Mouse (Mus musculus) thymus, postnatal 14 days (tissue): Measurements from ENCODE around the gene Yipf1.

Source experiments
- DNase-seq: peaks from one replicate; pipeline ENCODE4 v3.0.0; 2021

Gene Yipf1

GRCm38 (mm10) chr4:107313690-107314478 is at the start of gene Yipf1:
TSS of gene Yipf1 (plus strand) at chr4:107314363.
- peak; percentile 93 for DNase-seq

GRCm38 (mm10) chr4:107273683-107274082 is 40.5 kb upstream of the Yipf1 start:
- no peak for DNase-seq

- DNase-seq, result no peak
These were observed 39.7 kb upstream of the Yipf1 start for GRCm38 (mm10) chr4:107274511-107274910.

- no peak for DNase-seq
These were observed 35.9 kb upstream of the Yipf1 start for GRCm38 (mm10) chr4:107278188-107278707.

DNA sequence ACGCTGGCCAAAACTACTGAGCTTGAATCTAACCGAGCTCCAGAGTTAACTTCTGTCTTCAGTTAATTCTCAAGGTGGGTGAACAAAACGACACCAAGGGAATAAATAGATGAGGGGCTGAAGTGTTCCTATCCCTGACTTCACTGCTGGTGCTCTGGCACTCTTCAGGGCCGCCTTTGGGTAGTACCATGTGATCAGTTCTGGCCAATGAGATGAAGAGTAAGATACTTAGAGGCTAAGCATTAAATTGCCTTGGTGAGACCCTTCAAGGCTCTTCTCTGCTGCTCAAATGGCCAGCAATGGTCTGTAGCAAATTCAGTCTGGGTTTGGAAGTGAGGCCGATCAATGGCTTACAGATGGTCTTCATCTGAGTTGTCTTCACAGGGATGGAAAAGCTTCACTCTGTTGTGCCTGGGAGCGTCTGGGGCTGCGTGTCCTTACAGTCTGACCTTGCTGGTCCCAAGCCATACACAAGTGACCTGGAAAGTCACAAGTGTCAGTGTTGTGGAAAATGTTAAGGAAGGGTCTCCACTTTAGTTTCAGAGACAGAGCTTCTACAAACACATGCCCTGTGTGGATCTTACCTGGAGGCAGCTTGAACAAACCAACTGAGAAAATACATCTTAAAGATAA is 33.2 kb upstream of the Yipf1 start:
- DNase-seq, result no peak

- no peak for DNase-seq
These were observed 28.5 kb upstream of the Yipf1 start for GRCm38 (mm10) chr4:107285446-107286200.

- no peak for DNase-seq
These were observed 27.8 kb upstream of the Yipf1 start for GRCm38 (mm10) chr4:107286386-107286785.

- DNase-seq, result no peak
These were observed 26.6 kb upstream of the Yipf1 start for GRCm38 (mm10) chr4:107287517-107287916.

DNA sequence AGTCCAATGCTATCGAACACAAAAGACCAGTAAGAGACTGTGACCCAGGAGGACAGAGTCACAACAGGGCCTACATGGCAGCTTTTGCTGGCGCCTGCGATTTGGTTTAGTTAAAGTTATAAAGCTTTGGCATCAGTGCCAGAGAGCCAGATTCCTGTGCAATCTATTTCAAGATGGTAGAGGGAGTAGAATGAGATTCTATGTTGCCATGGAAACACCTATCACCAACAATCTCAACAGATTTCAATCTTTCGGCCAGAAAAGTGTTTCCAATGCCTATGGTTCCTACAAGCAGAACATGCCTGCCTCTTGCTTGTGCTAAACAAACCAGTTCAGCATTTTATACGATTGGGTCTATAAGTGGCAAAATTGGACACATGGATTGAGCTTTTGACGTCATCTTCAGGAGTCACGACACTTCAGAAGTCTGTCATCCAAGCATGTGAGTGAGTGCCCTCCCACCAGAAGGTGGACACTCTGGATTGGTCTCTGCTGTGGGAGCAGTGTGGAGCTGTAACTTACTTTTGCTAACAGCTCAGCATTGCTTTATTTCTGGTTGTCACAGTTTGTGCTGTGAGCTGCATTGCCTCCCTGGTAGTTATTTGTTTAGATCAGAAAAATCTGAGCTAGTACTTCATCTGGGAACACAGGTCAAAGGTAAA is 22.4 kb upstream of the Yipf1 start:
- no peak for DNase-seq

DNA sequence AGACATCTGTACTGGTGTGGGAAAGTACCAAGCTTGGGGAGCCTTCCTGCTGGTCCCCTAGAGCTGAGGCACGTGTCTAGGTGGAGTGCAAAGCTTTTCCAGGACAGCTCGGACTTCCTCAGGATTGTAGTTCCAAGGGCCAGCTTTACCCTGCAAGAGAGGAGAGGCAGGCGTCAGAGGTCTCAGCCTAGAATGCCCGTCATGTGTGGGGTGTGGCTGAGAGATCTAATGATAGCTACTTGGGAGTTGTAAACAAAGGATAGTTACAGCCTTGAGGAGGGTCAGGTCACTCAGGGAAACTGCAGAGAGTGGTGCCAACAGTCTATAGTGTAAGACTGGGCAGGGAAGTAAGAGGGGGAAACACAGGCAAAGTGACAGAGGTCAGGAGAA is 21.9 kb upstream of the Yipf1 start:
- DNase-seq, result no peak

DNA sequence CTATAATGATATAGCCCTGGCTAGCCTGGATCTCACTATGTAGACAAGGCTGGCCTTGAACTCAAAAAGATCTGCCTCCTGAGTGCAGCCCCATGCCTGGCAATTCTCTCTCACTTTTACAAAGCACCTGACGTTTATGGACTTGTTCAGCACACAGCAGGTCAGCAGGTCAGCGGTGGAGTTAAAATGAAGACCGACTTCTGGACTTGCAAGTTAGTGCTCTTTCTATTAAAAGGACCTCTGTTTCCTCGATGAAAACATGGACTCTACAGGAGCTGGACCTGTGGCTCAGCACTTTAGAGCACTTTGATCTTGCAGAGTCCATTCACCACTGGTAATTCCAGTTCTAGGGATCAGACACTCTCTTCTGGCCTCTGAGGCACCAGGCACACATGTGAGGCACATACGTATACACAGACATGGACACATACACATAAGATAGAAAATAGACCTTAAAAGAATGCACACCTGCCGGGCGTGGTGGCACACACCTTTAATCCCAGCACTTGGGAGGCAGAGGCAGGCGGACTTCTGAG is 16.0 kb upstream of the Yipf1 start:
- no peak for DNase-seq

DNA sequence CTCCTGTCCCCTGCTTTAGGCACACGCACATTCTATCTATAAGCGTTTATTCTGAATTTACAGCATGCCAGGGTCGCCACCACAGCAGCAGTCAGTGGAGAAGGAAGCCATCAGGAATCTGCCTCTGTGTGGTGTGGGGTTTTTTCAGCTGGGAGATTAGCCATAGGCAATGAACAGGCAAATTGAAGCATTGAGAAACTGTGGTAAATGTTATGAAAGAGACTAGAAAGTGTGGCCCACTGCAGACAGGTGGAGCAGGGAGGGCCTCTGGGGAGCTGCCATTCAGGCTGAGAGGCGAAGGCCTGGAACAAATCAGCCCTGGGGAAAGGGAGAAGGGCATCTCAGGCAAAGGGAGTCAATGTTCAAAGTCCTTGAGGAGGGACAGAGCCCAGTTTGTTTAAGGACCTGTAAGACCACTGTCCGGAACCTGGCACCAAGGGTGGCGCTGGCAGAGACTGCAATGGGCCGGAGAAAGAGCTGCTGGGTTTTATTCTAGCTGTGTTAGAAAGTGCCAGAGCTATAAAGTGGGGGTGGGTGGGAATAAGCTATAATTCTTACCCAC is 14.3 kb upstream of the Yipf1 start:
- DNase-seq, result no peak

DNA sequence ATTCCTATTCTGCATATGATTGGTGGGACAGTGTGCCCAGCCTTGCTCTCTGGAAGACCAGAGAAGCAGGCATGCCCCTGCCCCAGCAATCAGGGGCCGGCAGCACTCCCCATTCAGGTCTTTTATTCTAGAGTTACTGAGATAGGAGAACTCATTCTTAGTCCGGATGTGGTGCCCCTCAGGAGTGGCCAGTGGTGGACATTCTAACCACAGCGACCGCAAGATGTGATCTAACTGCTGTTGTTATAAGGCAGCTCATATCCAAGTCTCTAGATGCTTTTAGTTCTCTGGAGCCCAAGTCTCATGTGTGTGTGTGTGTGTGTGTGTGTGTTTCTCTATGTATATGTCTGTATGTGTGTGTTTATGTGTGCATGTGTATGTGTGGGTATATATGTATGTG is 13.8 kb upstream of the Yipf1 start:
- DNase-seq, result no peak

GRCm38 (mm10) chr4:107300902-107301555 is 13.1 kb upstream of the Yipf1 start:
- no peak for DNase-seq

GRCm38 (mm10) chr4:107302221-107302620 is 11.9 kb upstream of the Yipf1 start:
- no peak for DNase-seq

GRCm38 (mm10) chr4:107302832-107303231 is 11.3 kb upstream of the Yipf1 start:
- DNase-seq, result no peak

DNA sequence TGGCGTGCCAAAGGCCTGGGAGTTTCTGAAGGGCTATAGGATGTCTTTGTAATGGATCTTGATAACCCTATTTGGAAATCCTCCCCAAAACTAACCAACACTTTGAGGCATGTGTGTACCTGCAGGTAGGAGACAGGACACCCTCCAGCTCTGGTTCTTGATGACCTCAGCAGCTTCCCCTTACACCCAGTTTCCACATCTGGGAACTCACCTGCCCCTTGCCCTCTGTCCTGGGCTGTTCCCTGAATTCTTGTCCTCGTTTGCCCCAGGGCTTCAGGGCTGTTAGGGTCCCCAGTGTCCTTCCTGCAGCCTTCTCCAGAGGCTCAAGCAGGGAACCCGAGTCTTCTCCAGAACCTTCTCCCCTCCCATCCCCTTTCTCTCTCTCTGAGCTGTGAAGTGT is 10.6 kb upstream of the Yipf1 start:
- no peak for DNase-seq

DNA sequence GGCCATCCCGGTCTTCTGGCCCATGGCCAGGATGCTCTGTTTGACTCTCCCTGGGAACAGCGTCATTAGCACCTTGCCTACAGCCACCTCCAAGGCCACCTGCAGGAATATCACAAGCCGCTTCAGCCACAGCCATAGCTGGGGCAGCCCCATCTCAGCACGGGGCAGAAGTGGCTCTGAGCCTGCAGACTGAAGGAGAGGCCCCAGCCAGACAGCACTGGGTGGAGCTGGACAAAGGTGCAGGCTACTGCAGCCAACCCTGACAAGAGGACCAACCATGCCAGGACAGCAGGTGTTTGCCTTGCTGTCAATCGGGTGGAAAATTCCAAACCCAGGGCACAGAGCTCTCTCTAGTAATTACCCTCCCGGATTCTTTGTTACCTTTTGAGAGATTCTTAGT is 7.2 kb upstream of the Yipf1 start, which contains the start of gene Dio1:
TSS of gene Dio1 (minus strand) at position 204 of the 400 bp plus-strand sequence.
- no peak for DNase-seq

DNA sequence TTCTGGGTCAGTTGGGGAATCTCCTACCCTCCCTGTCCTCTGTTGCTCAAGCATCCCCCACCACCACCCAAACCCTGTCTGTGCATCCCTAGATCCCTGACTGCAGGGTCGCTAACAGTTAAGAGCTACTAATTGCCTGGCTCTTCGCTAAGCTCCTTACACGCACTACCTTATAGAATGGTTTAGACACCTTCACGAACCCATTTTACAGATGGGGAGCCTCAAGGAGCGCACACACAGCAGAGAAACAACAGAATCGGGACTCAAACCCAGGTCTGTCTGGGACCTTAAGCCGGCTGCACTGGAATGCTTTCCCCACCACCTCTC is 279 bp downstream of the Yipf1 start:
- DNase-seq, result no peak

DNA sequence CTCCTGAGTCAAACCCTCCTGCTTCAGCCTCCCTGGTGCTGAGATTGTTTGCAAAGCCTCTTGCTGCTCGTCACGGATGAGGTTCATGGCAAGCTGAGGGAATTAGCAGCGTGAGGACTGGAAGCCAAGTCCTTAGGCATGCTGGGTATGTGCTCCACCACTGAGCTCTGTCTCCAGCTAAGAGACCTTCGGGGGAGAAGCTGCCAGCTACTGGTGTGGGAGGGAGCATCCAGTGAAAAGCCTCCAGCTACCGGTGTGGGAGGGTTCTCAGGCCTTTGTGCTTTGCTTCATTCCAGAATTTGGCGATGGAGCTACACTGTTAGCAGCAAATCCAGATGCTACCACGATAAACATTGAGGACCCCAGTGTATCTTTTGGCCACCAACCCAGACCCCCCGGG is 4.5 kb downstream of the Yipf1 start:
- no peak for DNase-seq

GRCm38 (mm10) chr4:107321041-107321440 is 6.9 kb downstream of the Yipf1 start:
- no peak for DNase-seq

GRCm38 (mm10) chr4:107323113-107323512 is 8.9 kb downstream of the Yipf1 start:
- DNase-seq, result no peak
